Mouse (Mus musculus) liver, postnatal 0 days (tissue): ENCODE results near the gene Psmd9.
A peak's percentile ranks its signal among the peaks of the same experiment; 100 is the strongest.

Experiments used
- CTCF ChIP-seq: sonication (generic); IDR thresholded peaks from 2 replicates; pipeline ENCODE4 v1.5.1; 2016; ENCODE audit warnings: antibody characterized with exemption, low read depth
- EP300 ChIP-seq: IDR thresholded peaks from 2 replicates; pipeline ENCODE4 v1.6.1; 2016; ENCODE audit warnings: antibody characterized with exemption, low read depth, mild to moderate bottlenecking

DNA sequence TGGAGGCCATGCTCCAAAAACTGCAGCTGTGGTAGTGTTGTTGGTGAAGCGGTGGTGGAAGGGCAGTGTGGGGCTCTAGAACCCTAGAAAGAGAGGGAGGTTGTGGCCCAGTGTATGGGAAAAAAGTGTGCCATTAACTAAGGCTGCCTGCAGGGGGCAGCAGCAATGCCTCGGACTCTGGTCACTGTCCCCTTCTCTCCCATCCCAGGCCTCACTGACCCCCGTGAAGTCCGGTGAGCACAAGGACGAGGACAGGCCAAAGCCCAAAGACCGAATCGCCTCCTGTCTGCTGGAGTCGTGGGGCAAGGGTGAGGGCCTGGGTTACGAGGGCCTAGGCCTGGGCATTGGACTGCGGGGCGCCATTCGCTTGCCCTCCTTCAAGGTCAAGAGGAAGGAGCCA, 12.4 kb upstream of the Psmd9 start:
- TF ChIP-seq EP300 (no peak), CTCF (peak; percentile 65)
